Mouse (Mus musculus) lung, embryonic 16.5 days (tissue): ENCODE results near the gene Azgp1. TPM values are rescaled to one million over a fixed set of nuclear protein-coding genes. Genes with fewer than 3 reads are reported as not detected.
"Not testable (repeated sequence)": the region's sequence is repeated elsewhere in the genome, so short reads cannot be mapped to it uniquely, and the experiment has no call there.

Experiments
- ATAC-seq: fragments of 200-750 bp; cut with Nextera tagmentation; 2 replicates; pipeline ENCODE4 v1.8.0; 2017; ENCODE audit warnings: low read depth, mild to moderate bottlenecking, moderate library complexity
- H3K27ac ChIP-seq: fragments of 300-500 bp; sonication (generic); 2 replicates; pipeline ENCODE4 v1.5.1; 2014; ENCODE audit warnings: mild to moderate bottlenecking, control low read depth, low read length
- H3K27me3 ChIP-seq: fragments of 300-500 bp; sonication (generic); 2 replicates; pipeline ENCODE4 v1.6.1; 2014; ENCODE audit warnings: low read depth, low read length, mixed read lengths; ENCODE audit not compliant: control insufficient read depth, insufficient read depth
- H3K36me3 ChIP-seq: fragments of 300-500 bp; sonication (generic); 2 replicates; pipeline ENCODE4 v1.6.1; 2014; ENCODE audit warnings: low read length; ENCODE audit not compliant: control insufficient read depth, insufficient read depth
- H3K4me1 ChIP-seq: fragments of 300-500 bp; sonication (generic); replicated peaks from 2 replicates; pipeline ENCODE4 v1.6.1; 2014; ENCODE audit warnings: low read length, mixed read lengths; ENCODE audit not compliant: control insufficient read depth, insufficient read depth
- H3K4me2 ChIP-seq: fragments of 300-500 bp; sonication (generic); 2 replicates; pipeline ENCODE4 v1.6.1; 2014; ENCODE audit warnings: low read depth, low read length, control low read depth
- H3K4me3 ChIP-seq: fragments of 300-500 bp; sonication (generic); 2 replicates; pipeline ENCODE4 v1.5.1; 2014; ENCODE audit warnings: mild to moderate bottlenecking, low read length, control low read depth
- H3K9ac ChIP-seq: fragments of 300-500 bp; sonication (generic); 2 replicates; pipeline ENCODE4 v1.6.1; 2014; ENCODE audit warnings: low read length, control low read depth
- H3K9me3 ChIP-seq: fragments of 300-500 bp; sonication (generic); 2 replicates; pipeline ENCODE4 v1.6.1; 2016; ENCODE audit warnings: low read length; ENCODE audit not compliant: control insufficient read depth
- WGBS: fragments of 180-500 bp; shearing (Covaris S2); extraction: QIAGEN DNeasy Blood & Tissue Kit; methylation state at CpG from one replicate; pipeline ENCODE4 v1.1.7; 2014; 5-methylcytosine and 5-hydroxymethylcytosine counted together
- polyA plus RNA-seq: library from polyadenylated mRNA; unstranded; fragments of >200 nt; fragmentation: Nextera tagmentation; extraction: Ambion mirVana; gene quantifications from 2 replicates; pipeline ENCODE4 v1.2.1, GENCODE M21; 2015

Gene Azgp1
- polyA plus RNA-seq, 1 experiment from 2014 or later: not detected

DNA sequence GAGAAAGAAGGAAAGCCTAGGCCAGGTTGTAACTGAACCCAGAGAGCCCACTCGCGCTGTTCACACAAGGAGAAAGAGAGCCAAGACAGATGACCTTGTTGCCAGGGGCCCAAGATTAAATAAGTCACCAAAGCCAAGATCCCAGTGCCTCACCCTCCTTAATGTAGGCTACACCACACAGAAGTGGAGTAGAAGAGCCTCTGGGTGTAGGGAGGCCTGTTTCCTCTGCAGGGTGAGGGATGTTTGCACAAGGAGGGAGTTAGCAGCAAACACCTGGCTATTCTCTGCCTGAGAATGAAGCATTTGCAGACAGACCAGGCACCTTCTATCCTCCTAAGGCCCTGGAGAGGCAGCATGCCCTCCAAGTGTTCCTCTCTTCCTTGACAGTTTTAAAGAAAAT is 35.2 kb downstream of the Azgp1 start:
- no peak overlapping the region for H3K27ac ChIP-seq
- 61% methylated on average over 2 of the region's 2 CpGs for WGBS
- no peak overlapping the region for H3K4me3 ChIP-seq
- no peaks in the 10 kb centered on the region for H3K9me3 ChIP-seq
- no peak overlapping the region for H3K4me2 ChIP-seq
- H3K9ac ChIP-seq: no peak overlapping the region
- no peaks in the 10 kb centered on the region for H3K36me3 ChIP-seq
- ATAC-seq: 0 out of 2 replicates have a peak, but pooled peaks have one; percentile 23
- H3K4me1 ChIP-seq: no peaks in the 10 kb centered on the region
- H3K27me3 ChIP-seq: no peaks in the 10 kb centered on the region

DNA sequence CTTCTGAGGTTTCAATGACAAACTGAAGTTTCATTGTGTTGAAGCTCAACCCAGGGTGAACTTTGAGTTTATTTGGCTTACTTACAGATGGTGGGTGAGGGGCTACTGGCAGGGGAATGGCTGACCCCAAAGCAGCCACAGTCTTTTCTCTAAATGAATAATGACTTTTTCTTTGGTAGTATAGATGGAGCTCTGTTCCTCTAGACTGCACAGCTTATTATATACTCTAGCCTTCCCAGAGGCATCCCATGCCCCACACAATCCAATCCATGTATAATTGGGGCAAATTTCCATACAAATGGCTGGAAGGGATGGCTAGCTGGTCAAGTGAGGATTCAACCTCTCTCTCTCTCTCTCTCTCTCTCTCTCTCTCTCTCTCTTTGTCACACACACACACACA is 35.7 kb downstream of the Azgp1 start:
- Histone ChIP-seq H3K27me3 (no peaks in the 10 kb centered on the region), H3K36me3 (no peaks in the 10 kb centered on the region), H3K9ac (no peak overlapping the region), H3K4me1 (no peaks in the 10 kb centered on the region), H3K27ac (no peak overlapping the region), H3K4me2 (no peak overlapping the region), H3K9me3 (no peaks in the 10 kb centered on the region), H3K4me3 (no peak overlapping the region)
- no peak for ATAC-seq

DNA sequence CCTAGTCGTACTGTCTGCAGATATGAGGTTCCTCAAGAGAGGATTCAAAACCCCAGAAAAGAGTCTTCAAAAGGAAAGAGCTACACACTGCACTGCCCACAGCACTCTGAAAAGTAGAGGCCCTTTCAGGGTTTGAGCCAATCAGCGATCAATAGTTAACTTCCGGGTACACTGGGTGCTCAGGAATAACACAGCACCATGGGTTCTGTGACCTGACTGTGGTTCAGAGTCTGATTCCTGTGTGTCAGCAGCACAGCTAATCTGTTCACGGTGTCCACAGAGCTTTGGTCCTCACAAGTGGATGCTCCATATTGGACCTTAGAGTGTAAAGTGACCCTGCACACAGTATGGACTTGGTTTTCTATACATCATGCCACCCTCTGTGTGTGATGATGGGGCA is 38.3 kb downstream of the Azgp1 start:
- not testable (repeated sequence) for H3K36me3 ChIP-seq, H3K4me3 ChIP-seq, H3K4me1 ChIP-seq, H3K9ac ChIP-seq, H3K27me3 ChIP-seq, ATAC-seq, H3K4me2 ChIP-seq, H3K27ac ChIP-seq, H3K9me3 ChIP-seq
- WGBS: 87% methylated on average over 3 of the region's 4 CpGs

DNA sequence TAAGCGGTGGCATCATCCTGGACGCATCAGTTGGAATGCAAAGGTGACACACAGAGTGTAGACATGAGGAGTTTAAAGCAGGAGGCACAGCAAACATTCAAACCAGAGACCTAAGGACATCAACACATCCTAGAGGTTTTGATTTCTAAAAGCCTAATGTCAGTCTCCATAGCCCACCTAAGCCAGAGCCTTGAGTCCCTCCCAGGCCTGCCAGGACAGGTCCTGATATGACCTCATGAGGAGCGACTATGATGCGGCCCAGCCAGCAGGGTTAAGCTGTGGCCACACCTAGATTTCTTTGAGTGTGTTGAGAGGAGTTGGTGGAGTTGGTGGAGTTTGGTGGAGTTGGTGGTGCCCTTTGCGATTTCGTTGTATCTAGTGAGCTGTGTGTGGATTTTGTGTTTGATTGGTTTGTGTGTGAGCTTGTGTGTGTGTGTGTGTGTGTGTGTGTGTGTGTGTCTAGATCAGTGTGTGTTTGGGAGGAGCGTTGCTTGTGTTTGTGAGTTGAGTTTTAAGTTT is 39.7 kb downstream of the Azgp1 start, which contains the start of the genes Smok3a and Smok3b:
Gene Smok3a, plus strand, starts transcription at position 301 of the 519 bp plus-strand sequence.
Gene Smok3b, plus strand, starts transcription at position 469 of the 519 bp plus-strand sequence.
- H3K4me3 ChIP-seq, H3K27ac ChIP-seq, ATAC-seq, H3K9me3 ChIP-seq, H3K36me3 ChIP-seq, H3K4me1 ChIP-seq, H3K27me3 ChIP-seq, H3K4me2 ChIP-seq, H3K9ac ChIP-seq: not testable (repeated sequence)
- 84% methylated on average over 3 of the region's 7 CpGs for WGBS

Other genes with a start within 250 kb of the Azgp1 start
- gene Nyap1, start 239.9 kb upstream of the Azgp1 start, polyA plus RNA-seq: 1.6 and 1.9 TPM in 2 replicates
- gene Tsc22d4, start 235.8 kb upstream of the Azgp1 start, polyA plus RNA-seq: 140 and 146 TPM in 2 replicates
- gene Ppp1r35, start 202.7 kb upstream of the Azgp1 start, polyA plus RNA-seq: 25.9 and 30.5 TPM in 2 replicates
- gene Mepce, start 193.9 kb upstream of the Azgp1 start, polyA plus RNA-seq: 10.0 and 10.5 TPM in 2 replicates
- 24.3 and 26.8 TPM in 2 replicates for gene Zcwpw1, start 193.7 kb upstream of the Azgp1 start, polyA plus RNA-seq
- 4.4 and 5.2 TPM in 2 replicates for gene Pilra, start 145.2 kb upstream of the Azgp1 start, polyA plus RNA-seq
- 1.1 and 1.8 TPM in 2 replicates for gene Pilrb1, start 123.4 kb upstream of the Azgp1 start, polyA plus RNA-seq
- gene Pilrb2, start 109.7 kb upstream of the Azgp1 start, polyA plus RNA-seq: 1.1 and 1.5 TPM in 2 replicates
- gene Cyp3a13, start 59.9 kb upstream of the Azgp1 start, polyA plus RNA-seq: 0.77 and 0.79 TPM in 2 replicates
- 0.08 and 0.10 TPM in 2 replicates for gene Gjc3, start 18.4 kb upstream of the Azgp1 start, polyA plus RNA-seq
- gene Smok3a, start 39.7 kb downstream of the Azgp1 start, polyA plus RNA-seq: not detected in 2 replicates
- not detected in 2 replicates for gene Smok3b, start 39.9 kb downstream of the Azgp1 start, polyA plus RNA-seq
- gene Smok3c, start 71.7 kb downstream of the Azgp1 start, polyA plus RNA-seq: not detected in 2 replicates
- gene Zkscan1, start 103.6 kb downstream of the Azgp1 start, polyA plus RNA-seq: 14.8 and 18.1 TPM in 2 replicates
- 57.9 and 61.5 TPM in 2 replicates for gene Zscan21, start 135.4 kb downstream of the Azgp1 start, polyA plus RNA-seq
- gene Zfp113, start 174.2 kb downstream of the Azgp1 start, polyA plus RNA-seq: 22.8 and 24.0 TPM in 2 replicates
- 292 and 301 TPM in 2 replicates for gene Cops6, start 179.6 kb downstream of the Azgp1 start, polyA plus RNA-seq
- gene Ap4m1, start 190.5 kb downstream of the Azgp1 start, polyA plus RNA-seq: 26.2 and 27.4 TPM in 2 replicates
- 180 and 197 TPM in 2 replicates for gene Mcm7, start 190.9 kb downstream of the Azgp1 start, polyA plus RNA-seq
- gene Taf6, start 205.9 kb downstream of the Azgp1 start, polyA plus RNA-seq: 87.3 and 88.8 TPM in 2 replicates
- gene Cnpy4, start 206.0 kb downstream of the Azgp1 start, polyA plus RNA-seq: 59.5 and 60.5 TPM in 2 replicates
- 7.6 and 8.8 TPM in 2 replicates for gene Mblac1, start 212.8 kb downstream of the Azgp1 start, polyA plus RNA-seq
- not detected in 2 replicates for gene Nxpe5, start 244.4 kb downstream of the Azgp1 start, polyA plus RNA-seq